Mouse (Mus musculus): ENCODE measurements at regions not wholly inside any gene's neighbourhood (a gene's known extent, or its start where the extent isn't known, plus 50 kb on each side); places are given as distances from the start of the nearest gene placed in this dataset.

- TF ChIP-seq CTCF (IDR thresholded peaks at IDR 0.05; ENCODE audit: low read depth) (no peak), EP300 (optimal IDR thresholded peaks at IDR 0.05) (no peak)
Observed at GRCm38 (mm10) chr17:82277728-82278127, 539.6 kb upstream of the Slc8a1 start.

Measured in stomach, postnatal 0 days (tissue).